Mouse (Mus musculus) erythroblast, embryonic 14.5 days (primary cell): ENCODE data around the gene Tnrc6c.

Experiments used
- GATA1 ChIP-seq: IDR thresholded peaks from 2 replicates; pipeline ENCODE4 v1.6.1; 2012; ENCODE audit warnings: low read length, inconsistent platforms, mixed read lengths
- TAL1 ChIP-seq: IDR thresholded peaks from 3 replicates; pipeline ENCODE4 v1.6.1; 2012; ENCODE audit warnings: low read length, inconsistent platforms, mixed read lengths

DNA sequence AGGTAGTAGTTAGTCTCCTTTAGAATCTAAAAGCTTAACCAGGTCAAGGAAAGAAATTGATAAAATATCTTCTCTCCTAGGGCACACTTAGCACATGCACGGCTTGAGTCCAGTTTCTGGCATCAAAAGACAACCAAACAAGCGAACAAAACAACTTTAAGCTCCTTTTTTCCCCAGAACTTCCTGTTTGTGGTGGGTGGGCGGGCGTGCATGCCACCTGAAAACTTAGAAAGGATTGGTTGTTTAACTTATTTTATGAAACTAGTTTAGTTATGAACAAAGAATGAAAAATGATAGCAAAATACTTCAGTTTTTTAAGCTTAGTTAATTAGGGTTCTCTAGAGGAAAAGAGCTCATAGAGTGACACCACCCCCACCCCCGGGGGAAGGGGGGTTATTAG, 17.5 kb downstream of the Tnrc6c start:
- no peak for TF ChIP-seq TAL1
- TF ChIP-seq GATA1, result no peak
